Mouse (Mus musculus) frontal cortex, postnatal 14 days (tissue): ENCODE data around the gene Zfp800.
A peak's percentile ranks its signal among the peaks of the same experiment; 100 is the strongest.

Experiments
- DNase-seq, 2 experiments: peaks; one replicate each; pipeline ENCODE4 v3.0.0; 2022; ENCODE audit warnings: low spot score in 2 of 2

Gene Zfp800

DNA sequence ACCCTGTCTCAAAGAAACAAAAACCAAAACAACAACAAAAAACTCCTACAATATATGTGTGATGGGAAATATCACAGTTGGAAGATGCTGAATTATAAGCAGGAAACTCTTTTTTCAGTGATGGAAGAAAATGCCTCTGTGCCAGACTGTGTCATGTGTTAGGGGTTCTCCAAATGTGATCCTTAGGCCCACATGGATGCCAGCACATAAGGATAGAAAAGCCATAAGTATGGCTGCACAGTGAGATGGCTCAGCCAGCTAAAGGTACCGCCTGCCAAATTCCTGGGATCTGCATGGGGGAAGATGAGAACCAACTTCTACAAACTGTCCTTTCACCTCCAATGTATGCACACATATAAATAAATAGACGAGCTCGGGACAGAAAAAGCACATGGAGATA lies 82.6 kb downstream of the Zfp800 start:
- no peak for DNase-seq

DNA sequence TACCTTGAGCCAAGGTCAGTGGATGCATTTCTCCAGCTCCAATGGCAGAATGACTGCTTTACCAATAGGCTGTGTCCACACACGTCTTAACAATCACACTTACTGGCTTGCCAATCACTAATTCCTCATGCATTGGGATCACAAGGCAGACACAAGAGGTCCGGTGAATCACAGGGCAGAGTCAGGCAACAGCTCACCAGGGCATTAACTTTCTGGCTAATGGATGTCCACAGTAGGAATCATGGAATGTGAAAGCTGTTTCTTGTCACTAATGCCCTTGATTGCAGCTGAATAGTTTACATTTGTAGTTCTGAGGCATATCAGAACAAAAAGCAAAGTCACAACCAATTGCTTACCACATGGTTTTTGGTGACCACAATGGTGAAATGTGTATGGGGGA lies 85.7 kb downstream of the Zfp800 start:
- DNase-seq: no peak

DNA sequence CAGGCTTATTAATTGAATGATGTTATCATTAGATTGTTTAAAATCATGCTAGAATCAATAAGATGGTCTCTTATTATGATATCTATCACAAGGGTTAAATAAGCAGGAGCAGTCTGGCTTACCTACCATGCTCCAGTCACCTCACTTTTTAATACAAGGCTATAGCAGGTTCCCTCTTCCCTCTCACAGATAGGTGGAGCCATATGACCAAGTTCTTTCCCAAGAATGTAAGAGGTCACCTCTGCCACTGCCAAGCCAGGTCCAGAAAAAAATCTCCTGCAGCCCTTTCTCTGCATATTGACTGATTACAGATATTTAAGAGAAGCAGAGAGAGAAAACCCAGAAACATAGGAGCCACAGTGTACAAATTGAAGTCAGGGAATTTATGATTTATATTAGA lies 88.1 kb downstream of the Zfp800 start:
- no peak for DNase-seq

DNA sequence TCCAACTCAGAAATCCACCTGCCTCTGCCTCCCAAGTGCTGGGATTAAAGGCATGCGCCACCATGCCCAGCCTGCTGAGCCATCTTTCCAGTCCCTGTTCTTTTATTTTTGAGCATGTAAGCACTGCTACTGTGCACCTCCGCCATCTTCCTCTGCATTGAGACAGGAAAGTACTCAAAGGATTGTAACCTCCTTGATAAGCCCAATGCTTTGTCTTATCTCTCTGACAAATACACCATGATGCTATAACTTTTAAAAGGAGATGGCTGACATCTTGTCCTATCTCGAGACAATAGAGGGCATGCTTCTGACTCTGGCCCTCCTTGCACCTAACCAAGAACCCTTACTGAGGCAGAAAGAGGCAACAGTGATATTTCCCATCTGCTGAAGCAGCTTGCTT lies 88.9 kb downstream of the Zfp800 start:
- no peak for DNase-seq

DNA sequence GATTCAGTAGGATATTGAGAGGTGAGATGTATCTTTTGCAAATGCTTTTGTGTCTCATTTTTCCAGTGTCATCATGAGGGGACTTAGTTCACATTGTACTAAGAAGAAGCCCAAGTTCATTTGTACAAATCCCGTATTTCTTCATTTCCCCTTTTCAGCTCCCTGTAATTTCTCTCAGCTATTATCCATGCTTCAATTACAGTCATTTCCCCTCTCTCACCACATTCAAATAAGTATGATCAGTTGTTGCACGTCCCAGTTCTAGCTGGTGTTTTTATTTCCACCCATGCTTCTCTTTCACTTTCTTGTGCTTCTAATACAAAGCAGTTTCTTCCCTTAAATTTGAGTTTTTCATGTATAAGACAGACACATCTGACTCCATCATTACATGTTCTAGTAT lies 91.1 kb downstream of the Zfp800 start:
- DNase-seq: no peak

DNA sequence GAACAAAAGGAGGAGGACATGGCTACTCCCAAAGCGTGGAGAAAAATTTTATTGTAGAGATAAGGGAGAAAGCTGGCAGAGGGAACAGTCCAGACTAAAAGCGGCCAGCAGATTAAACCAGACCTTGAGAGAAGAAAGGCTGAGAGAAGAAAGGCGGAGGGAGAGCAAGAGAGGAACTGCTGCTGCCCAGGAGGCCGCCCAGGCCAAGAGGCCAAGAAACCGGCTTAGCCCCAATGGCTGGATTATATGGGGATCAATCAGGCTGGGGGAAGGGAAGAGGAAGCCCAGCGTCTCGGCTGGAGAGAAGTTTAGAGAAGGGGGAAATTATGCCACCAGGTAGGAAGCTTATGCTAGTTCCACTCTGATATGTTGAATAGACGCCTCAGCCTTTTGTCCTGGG lies 101.5 kb downstream of the Zfp800 start:
- DNase-seq: no peak

DNA sequence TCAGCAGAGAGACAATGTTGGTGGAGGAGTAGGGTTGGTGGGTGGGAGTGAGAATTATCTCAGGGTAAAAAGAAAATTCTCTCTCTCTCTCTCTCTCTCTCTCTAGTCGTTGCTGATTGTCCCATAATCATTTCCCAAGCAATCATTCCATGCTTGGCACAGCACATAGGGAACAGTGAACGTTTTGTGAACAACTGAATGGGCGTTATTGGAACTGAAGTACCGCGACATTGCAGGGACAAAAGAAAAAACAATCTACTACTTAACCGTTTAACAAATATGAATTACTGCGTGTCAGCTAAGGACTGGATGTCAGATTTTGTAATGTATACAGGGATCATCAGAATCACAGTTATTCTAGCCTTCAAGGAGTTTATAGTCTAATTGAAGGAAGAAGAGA lies 102.2 kb downstream of the Zfp800 start:
- DNase-seq: no peak

DNA sequence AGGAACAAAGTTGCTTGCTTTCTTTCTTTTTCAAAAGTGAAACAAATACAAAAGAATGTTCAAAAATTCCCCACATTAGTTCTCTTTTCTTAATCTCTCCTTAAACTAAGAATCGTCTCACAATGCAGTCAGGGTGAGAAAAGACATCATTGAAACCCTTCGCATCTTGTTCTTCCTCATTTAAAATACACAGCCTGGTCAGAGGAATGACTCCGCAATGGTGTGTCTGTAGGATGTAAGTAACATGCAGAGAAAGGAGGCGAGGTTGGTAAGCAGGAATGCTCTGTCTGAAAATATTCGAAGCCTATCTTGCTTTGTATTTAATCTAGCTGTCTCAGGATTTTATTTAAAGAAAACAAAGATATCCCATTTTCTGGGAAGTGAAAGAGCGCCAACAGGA lies 105.0 kb downstream of the Zfp800 start:
- DNase-seq: no peak

DNA sequence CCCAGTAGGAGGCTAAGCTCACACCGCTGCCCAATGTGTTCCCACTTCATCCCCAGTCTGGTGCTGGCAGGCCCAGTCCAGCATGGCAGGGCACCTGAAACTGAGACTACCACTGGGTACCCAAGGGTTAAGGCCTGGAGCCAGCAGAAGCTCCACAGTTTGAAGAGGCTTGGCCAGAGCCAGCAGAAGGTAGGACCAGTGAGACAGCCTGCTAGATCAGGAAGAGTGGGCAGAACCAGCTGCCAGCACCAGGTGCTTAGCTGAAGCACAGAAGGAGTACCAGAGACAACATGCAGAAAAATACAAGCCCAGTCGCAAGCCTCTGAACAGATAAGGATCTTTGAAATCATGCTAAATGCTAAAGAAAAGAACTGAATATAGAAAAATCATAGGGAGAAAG lies 117.9 kb downstream of the Zfp800 start:
- peak; percentile 12 for DNase-seq

DNA sequence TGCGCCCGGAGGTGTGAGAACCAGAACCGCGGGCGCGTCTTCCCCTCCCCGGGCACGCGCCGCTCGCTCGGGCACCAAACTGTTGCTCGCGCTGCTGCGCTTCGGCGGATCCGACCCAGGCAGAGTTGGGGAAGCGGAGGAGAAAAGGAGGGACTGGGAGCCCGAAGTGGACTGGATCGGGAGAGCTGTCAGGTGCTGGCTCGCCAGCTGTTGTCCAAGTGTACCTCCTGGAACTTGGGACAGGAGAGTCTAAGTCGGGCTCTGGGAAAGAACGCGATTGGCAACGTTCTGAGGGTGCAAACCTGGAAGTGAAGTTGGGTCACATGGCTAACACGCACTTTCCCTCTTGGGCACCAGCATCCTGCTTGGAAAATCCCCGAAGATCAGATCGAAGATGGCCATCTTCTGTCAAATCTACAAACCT lies 135.6 kb downstream of the Zfp800 start:
- no peak for DNase-seq

DNA sequence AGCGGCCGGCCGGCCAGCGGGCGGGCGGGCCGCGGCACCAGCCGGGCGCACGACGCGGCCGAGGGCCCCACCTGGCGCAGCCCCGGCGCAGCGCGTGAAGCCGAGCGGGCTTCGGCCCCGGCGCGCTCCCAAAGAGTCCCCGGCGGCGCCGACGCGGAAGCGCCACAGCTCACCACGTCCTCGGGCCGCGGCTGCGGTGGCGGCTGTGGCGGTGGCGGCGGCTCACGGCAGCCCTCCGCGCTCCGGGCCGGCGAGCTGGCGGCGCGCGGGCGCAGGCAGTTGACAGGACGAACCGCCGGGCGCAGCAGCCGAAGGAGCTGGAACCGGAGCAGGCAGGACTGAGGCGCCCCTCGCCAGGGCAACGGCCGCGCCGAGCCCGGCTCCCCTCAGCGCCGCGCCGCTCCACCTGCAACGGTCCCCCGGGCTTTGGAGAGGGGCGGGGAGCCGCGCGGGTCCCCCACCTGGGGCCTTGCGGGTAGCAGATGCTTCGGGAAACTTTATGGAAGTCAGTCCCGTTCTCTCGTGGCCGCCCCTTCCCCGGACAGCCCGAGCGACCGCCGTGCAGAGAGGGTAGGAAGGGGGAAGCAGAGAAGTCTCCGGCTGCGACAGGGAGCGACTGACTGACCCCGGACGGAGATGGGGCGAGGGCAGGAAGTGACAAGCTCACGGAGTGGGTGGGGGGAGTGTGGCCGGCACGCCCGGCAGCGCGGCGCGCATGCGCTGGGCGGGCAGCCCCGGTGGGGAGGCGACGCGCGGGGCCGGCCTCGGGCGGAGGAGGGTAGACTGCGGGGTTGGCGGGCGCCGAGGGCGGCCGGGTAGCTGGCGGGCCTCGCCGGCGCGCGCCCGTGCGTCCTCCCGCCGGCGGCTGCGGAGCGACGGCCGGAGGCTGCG lies 136.3 kb downstream of the Zfp800 start:
- peak; percentile 79 to 81 for DNase-seq

DNA sequence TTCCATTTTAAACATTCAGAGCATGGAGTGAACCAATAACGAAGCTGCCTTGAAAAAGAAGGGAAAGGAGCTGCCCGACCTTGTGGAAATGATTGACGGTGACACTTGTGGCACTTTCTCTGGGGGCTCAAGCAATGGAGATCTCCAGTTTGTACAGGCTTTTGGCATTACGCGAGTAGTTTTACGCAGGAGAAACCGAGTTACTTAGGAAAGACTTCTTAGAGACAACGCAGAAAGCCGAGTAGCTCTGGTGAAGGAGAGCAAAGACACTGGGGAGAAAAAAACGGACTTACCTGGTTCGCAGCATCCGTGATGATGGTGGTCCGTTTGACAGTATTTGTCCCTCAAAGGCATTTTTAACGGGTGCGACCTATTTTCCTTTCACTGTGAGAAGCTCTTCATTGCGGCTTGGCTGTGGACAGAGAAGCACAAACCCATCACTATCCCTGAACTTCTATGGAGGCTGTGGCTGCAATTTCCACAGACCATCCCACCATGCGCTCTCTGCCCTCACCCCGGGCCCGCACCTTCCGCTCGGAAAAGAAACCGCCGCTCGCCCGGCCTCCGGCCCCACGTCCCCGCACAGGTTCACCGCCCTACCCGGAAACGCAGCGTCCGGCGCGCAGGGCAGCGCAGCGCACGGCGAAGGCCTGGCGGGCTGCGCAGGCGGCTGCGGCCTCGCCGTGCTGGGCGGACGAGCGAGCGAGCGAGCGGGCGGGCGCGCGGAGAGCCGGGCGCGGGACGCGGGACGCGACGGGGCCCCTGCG lies 137.2 kb downstream of the Zfp800 start:
- DNase-seq: peak in 1 of 2 experiments; percentile 13

DNA sequence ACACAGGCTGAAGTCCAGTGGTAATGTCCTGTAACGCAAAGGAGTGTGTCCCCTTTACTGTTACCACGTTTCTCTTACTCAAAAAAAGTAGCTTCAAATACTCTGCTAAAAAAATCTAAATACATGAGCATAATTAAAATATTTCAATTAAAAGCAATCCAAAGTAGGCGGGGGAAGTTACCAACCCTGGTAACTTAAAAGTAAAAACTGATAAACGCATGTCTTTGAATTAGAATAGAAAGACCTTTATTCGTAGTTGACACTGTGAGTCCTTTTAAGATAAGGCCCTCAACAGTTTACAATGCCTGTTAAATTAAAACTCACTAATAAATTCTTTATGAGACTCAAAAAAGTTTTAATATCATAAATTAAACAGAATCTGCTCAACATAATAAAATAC lies 138.1 kb downstream of the Zfp800 start:
- DNase-seq: no peak

DNA sequence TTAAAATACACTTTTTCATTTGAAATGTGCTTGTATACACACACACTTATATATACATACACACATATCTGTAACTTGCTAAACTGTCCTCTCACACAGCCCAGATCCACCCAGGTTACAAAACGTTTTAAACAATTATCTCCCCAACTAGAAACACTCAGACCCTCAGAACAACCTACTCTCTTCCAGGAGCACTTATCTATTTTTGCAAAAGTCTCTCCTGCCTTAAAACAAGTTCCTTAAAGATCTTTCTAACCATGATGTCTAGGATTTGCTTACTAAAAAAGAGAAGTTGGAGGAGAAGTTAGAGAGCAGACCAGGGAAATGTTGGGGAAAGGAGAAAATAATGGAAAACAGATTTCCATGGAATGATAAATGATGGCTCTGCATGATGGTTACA lies 139.4 kb downstream of the Zfp800 start:
- no peak for DNase-seq

DNA sequence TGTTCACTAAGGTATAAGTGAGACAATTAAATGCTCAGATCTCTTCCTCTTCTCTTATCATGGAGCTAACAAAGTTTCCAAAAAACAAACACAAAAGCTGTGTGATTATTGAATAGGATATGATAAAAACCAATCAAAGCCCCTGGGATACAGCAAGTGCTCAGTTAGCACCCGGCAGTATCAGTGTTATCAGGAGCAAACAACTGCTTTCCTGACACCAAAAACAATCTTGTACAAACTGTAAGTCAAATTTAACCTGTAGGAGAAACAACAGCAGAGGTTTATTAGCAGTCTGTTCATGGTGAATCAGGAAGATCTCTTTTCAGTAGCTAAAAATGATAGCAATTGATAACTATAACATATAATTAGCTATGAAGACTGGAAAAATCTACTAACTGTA lies 140.0 kb downstream of the Zfp800 start:
- DNase-seq: no peak

DNA sequence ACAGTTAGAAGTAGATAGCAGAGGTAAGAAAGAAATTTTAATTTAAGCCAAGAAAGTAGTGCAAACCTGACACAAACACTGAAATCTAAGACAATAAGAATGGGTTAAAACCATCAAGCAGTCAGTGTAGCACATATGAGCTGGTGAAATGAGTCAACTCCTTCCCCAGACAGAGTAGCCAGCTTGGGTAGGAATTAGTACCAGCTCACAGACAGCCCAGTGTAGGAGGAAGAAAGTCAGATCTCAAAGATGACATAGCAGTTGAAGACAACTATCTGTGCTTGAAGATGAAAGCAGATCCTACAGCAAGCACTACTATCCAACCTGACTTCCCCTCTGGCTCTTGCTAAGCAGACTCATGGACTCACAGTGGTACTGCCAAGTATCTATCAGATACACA lies 145.0 kb downstream of the Zfp800 start:
- DNase-seq: no peak

DNA sequence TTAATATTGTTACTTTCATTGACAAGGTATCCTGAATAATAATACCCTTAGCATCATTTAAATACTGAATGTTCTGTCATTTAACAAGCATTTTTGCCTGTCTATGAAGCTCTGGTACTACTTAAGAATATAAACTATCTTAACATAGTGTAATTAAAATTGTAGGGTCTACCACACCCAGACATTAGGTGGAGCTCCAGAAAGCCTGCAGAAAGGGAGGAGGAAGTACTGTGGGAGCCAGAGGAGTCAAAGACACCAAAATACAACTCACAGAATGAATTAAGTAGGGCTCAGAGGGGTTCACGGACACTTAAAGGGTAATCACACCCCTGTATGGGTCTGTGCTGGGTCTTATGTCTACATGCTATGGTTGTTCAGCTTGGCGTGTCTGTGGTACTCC lies 149.6 kb downstream of the Zfp800 start:
- DNase-seq: no peak

DNA sequence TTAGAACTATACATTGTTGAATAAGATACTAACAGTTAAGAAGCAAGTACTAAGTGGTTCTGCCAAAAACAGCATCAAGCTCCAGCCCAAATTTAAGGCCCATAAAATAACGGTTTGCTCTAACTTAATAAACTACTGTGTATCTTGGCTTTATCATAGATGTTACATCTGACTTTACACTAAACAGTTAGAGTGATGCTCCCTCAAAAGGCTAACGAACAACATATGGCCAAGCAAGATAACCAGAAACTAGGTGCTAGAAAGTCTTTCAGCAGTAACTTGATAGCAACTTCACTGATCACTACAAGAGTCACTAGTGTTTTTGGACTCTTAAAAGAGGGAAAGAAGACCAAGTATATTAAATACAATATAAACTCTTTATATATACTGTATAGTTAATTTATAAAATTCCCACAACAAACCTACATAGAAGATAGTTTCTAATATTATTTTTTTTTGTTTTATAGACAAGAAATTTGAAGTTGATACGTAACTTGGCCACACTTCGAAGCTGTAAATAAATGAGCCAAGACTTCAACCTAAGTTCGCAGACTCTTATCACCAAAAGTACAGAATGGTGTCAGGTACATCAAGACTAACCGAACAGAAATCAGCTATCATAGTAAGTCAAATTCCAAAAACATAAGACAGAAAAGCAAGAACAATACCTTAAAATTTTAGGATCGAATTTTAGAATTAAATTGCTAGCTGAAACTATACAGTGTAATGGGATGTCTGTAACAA lies 165.0 kb downstream of the Zfp800 start:
- no peak for DNase-seq

DNA sequence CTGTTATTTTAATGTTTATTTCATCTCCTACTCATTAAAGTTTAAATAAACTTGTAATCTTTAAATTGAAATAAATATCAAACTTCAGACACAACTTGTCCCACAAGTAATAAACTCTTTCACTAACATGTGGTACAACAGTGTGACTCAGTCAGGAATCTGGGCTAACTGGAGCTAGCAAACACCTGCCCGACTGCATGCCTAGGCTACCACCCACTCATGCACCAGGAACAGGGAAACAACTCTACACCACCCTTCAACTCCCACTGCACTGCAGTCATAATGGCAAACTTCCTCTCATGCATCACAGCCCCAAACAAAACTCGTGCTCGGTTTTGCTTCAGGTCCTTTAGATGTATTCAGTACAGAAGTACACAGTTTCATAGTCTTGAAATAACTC lies 169.7 kb downstream of the Zfp800 start:
- DNase-seq: no peak

DNA sequence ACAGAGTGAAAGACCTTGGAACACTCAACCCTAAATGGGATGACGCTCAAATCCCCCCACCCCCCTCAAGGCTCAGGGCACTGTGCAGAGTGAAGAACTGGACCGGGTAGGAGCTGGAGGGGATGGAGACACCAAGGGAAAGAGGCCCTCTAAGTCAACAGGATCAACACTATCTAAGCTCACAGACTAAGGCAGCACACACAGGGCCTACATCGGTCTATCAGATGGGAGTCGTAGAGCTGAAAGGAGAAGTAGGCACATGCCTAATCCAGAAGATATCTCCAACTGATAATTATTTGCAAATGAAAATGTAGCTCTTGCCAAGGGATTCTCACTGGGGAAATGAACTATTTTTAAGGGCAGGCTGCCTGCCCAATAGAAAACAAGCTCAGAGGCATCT lies 176.8 kb downstream of the Zfp800 start:
- no peak for DNase-seq

DNA sequence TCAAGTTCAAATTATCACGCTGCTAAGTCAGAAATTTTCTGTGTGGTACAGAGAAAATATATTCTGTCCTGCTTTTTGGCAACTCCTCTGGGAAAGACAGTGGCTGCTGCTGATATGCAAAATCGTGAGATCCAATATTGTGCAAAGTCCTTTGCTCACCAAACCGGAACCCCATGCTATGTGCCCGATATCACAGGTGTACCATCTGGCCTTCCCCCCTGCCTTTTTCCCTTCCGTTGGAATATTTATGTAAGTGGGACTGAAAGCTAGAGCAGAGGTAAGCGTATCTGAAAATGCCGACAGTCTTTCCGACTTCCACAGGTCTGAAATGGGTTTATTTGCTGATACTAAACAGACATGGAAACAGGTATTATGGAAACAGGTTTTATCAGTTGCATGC lies 179.4 kb downstream of the Zfp800 start:
- no peak for DNase-seq

DNA sequence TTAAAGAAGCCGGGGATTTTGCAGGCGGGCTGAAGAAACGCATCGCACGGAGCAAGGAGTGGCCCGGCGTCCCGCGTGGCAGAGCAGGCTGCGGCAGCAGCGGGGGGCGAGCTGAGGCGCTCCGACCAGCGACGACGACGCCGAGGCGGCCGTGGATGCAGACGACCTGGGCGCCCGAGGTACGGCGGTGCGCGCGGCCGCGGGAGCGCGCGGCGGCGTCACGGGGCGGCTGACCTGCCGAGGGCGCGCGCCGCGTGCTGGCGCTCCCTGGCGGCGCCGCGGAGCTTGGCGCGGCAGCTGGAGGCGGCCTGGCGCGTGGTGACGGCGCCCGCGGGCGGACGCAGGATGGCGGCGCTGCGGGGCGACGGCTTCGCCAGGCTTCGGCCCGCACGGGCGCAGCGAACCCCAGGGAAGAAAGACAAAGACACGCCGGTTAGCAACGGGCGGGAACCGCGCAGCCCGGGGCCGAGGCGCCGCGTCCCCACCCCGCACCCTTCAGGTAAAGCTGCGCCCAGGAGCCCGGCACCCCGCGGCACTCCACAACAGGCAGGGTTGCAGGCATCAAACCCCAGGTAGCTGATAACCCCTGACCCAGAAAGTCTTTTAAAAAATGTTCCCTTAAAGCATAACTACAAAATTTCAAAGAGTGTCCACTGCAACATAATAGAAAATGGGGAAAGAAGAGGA lies 182.4 kb downstream of the Zfp800 start:
- DNase-seq: peak; percentile 15 to 51
